Mouse (Mus musculus): ENCODE results near the gene Ly6g6f. TPM values are rescaled to one million over a fixed set of nuclear protein-coding genes. Genes with fewer than 3 reads are reported as not detected.

Ly6g6f gene
- polyA plus RNA-seq (2012; ENCODE audit: insufficient read depth, low replicate concordance) = 517 and 745 TPM in 2 replicates

DNA sequence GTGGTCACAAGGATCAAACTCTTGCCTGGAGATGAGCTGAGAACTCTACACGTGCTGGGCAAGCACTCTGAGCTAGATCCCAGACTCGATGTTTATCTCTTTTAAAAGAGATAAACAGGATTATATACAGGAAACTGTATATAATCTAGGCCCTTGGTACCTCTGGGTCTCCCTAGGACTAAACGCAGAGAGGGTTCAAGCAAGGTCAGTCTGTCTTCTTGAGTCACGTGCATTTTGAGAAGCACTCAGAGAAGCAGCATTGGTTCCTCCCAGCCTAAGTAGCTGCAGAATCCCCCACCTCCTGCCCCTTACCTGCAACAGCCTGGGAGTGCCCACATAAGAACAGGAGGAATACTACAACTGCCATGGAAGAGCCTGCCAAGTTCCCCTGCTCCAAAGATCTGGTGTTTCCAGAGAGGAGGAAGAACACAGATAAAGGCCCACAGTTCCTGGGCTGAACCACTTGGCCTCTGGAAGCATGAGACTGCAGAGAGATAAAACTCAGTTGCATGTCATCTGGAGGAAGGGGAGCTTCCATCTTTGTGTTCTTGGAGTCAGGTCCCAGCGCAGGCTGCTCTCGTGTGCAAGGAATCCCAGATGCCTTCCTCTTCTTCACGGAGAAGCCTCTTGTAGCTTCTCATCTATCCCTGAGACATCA, at the start of gene Ly6g6f:
TSS of gene Ly6g6f (minus strand) at position 403 of the 658 bp plus-strand sequence.
- no peak for TF ChIP-seq FLI1 (IDR thresholded peaks at IDR 0.05; ENCODE audit: low read length)
- 0 out of 3 replicates have a peak, but pooled peaks have one; percentile 10 for TF ChIP-seq GATA1 (IDR thresholded peaks at IDR 0.05; ENCODE audit: borderline replicate concordance, low read length)
- Histone ChIP-seq H3K36me3 (replicated peaks; ENCODE audit: low read length) (peaks cover 39% of the 10 kb centered on the region), H3K4me3 (replicated peaks) (peak within 1 kb of the TSS; percentile 93), H3K4me1 (peaks cover 78% of the 10 kb centered on the region), H3K27me3 (replicated peaks) (no peaks in the 10 kb centered on the region), H3K9me3 (no peaks in the 10 kb centered on the region)

DNA sequence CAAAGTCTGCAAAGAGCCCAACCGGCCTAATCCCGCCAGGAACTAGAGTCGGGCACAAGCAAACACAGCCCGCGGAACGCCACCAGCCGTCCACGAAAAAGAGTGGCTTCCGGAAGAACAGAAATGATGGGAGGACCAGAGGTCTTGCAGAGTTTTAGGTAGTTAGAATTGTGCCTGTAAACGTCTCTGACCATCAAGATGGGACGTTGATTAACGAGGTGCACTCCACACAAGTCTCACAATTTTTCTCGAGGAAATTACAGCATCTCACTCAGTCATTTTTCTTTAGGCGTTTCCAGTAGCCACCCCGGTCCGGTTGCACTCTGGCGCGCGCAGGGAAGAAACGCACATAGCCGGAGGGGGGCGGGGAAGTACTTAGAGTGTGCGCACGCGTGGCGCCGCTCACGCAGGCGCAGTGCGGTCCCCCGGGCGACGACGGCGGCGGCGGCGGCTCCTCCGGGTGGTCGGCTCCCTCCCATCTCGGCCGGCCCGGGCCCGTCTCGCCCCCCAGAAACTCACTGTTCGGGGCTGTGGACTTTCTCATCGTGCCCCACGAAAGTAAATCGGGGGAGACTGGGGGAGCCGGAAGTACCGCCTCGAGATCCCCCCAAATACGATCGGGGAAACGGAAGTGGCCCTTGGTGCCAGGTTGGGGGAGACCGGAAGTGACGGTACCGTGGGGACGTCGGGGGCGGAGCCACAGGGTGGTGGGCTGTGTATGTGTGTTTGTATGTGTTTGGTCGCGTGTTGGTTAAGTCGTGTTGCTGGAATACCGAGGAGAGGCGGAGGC, 49.6 kb upstream of the Ly6g6f start, which contains the start of gene Bag6:
TSS of gene Bag6 (plus strand) at position 378 of the 790 bp plus-strand sequence.
- Histone ChIP-seq H3K27me3 (replicated peaks) (no peaks in the 10 kb centered on the region), H3K4me1 (peaks cover 60% of the 10 kb centered on the region), H3K9me3 (no peaks in the 10 kb centered on the region), H3K36me3 (replicated peaks; ENCODE audit: low read length) (peaks cover 41% of the 10 kb centered on the region), H3K4me3 (replicated peaks) (peak within 1 kb of the TSS; percentile 93)
- TF ChIP-seq GATA1 (IDR thresholded peaks at IDR 0.05; ENCODE audit: borderline replicate concordance, low read length) = no peak
- peak; percentile 94; the same call in 1 of the 2 replicates for TF ChIP-seq FLI1 (IDR thresholded peaks at IDR 0.05; ENCODE audit: low read length)

DNA sequence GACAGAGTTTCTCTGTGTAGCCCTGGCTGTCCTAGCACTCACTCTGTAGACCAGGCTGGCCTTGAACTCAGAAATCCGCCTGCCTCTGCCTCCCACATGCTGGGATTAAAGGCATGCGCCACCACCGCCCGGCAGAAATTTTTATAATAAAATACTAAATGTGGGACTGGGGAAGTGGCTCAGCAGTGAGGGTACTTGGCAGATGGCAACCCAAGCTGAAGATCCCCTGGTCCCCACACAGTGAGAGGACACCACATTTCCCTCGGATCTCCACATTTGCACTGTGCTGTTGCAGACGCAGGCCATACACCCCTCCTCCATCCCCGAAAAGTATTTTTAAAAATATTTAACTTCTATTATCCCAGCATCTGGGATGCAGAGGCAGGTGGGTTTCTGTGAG, 48.1 kb upstream of the Ly6g6f start:
- Histone ChIP-seq H3K4me3 (replicated peaks) (no peak overlapping the region), H3K9me3 (no peaks in the 10 kb centered on the region), H3K36me3 (replicated peaks; ENCODE audit: low read length) (peaks cover 37% of the 10 kb centered on the region), H3K4me1 (peaks cover 58% of the 10 kb centered on the region), H3K27me3 (replicated peaks) (no peaks in the 10 kb centered on the region)
- TF ChIP-seq GATA1 (IDR thresholded peaks at IDR 0.05; ENCODE audit: borderline replicate concordance, low read length) (no peak), FLI1 (IDR thresholded peaks at IDR 0.05; ENCODE audit: low read length) (no peak)

DNA sequence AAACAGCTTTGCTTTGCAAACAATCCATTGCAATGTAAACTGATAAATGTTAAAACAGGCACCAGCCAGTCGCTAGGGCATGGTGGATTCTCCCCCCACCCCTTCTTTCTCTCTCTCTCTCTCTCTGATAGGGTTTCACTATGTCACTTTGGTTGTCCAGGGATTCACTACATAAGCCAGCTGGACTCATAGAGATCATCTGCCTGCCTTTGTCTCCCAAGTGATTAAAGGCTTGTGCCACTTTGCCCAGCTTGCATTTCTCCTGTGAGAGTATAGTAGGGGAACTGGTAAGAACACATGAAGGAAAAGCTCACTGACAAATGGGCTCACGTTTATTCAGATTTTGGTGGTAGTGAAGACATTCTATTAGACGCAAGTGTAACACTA, 46.8 kb upstream of the Ly6g6f start:
- H3K4me3 ChIP-seq (replicated peaks) = no peak overlapping the region
- H3K36me3 ChIP-seq (replicated peaks; ENCODE audit: low read length) = peaks cover 36% of the 10 kb centered on the region
- H3K9me3 ChIP-seq = no peaks in the 10 kb centered on the region
- H3K4me1 ChIP-seq = peaks cover 56% of the 10 kb centered on the region
- TF ChIP-seq GATA1 (IDR thresholded peaks at IDR 0.05; ENCODE audit: borderline replicate concordance, low read length) (no peak), FLI1 (IDR thresholded peaks at IDR 0.05; ENCODE audit: low read length) (no peak)
- H3K27me3 ChIP-seq (replicated peaks) = no peaks in the 10 kb centered on the region

DNA sequence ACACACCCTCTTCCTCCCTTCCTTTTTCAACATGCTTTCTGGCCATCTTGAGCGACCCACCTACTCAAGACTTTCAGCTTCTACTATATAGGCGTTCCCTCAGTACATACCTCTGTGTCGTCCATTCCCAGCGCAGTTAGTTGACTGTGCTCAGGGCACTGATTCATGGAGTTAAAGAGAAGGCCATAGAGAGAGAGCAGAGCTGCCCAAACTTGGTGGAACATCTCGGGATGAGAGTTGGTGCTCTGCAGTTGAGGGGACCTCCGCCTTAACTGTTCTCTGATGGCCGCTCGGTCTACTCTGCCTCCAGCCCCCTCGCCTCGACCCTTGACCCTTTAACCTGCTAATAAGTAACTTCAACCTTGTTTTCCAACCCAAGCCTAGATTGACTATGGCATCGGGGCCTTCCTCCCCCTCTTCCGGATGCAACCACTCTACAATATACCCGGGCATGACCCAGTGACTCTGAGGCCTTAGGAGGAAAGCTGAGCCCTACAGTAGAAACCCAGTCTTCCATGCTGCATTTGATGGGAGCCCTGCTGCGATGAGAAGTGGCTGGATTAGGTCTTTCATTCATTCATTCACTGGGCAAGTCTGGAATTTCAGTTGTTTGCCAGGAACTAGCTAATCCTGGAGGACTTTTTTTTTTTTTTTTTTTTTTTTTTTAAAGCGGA, 46.2 kb upstream of the Ly6g6f start, which contains the start of gene Apom:
TSS of gene Apom (minus strand) at position 551 of the 674 bp plus-strand sequence.
- peaks cover 37% of the 10 kb centered on the region for H3K36me3 ChIP-seq (replicated peaks; ENCODE audit: low read length)
- H3K4me1 ChIP-seq = peaks cover 56% of the 10 kb centered on the region
- no peaks in the 10 kb centered on the region for H3K9me3 ChIP-seq
- TF ChIP-seq GATA1 (IDR thresholded peaks at IDR 0.05; ENCODE audit: borderline replicate concordance, low read length) (no peak), FLI1 (IDR thresholded peaks at IDR 0.05; ENCODE audit: low read length) (no peak)
- H3K27me3 ChIP-seq (replicated peaks) = no peaks in the 10 kb centered on the region
- peak within 1 kb of the TSS; percentile 53 for H3K4me3 ChIP-seq (replicated peaks)

DNA sequence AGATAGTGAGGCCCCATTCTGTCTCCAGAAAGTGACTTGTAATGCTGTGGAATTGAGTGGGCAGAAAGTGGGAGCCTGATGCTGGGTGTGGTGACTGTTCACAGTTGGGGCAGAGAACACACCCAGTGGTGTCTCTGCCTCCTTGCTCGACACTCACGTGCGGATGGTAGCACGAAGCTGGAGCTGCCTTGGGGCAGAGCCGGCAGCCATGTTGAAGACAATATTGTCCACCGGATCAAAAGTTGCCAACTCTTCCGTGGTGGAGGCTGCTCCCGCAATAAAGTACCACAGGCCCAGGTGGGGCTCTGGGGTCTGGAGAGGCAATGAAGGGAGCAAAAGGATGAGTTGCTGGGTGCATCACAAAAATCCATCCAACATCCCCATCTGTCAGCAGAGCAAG, 45.6 kb upstream of the Ly6g6f start:
- H3K4me3 ChIP-seq (replicated peaks) = peak overlapping the region; percentile 53
- peaks cover 37% of the 10 kb centered on the region for H3K36me3 ChIP-seq (replicated peaks; ENCODE audit: low read length)
- no peaks in the 10 kb centered on the region for H3K9me3 ChIP-seq
- peaks cover 56% of the 10 kb centered on the region for H3K4me1 ChIP-seq
- H3K27me3 ChIP-seq (replicated peaks) = no peaks in the 10 kb centered on the region
- TF ChIP-seq FLI1 (IDR thresholded peaks at IDR 0.05; ENCODE audit: low read length) (no peak), GATA1 (IDR thresholded peaks at IDR 0.05; ENCODE audit: borderline replicate concordance, low read length) (no peak)

DNA sequence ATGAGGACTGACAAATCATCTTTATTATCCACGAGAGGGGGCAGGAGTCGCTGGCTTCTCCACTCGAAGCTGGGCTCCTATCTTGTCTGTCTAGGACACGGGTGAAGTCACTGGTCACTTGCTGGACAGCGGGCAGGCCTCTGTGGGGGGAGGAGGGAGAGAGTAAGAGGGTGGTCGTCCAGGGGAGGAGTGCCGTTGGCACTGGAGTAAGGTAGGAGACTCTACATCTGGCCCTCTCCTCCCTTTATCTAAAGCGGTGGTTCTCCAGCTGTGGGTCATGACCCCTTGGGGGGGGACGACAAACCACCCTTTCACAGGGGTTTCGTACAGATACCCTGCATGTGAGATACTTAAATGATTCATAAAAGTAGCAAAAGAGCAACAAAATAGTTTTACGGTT, 43.6 kb upstream of the Ly6g6f start:
- Histone ChIP-seq H3K9me3 (no peaks in the 10 kb centered on the region), H3K27me3 (replicated peaks) (no peaks in the 10 kb centered on the region), H3K4me3 (replicated peaks) (no peak overlapping the region), H3K4me1 (peaks cover 71% of the 10 kb centered on the region), H3K36me3 (replicated peaks; ENCODE audit: low read length) (peaks cover 48% of the 10 kb centered on the region)
- TF ChIP-seq GATA1 (IDR thresholded peaks at IDR 0.05; ENCODE audit: borderline replicate concordance, low read length) = no peak
- TF ChIP-seq FLI1 (IDR thresholded peaks at IDR 0.05; ENCODE audit: low read length) = no peak

DNA sequence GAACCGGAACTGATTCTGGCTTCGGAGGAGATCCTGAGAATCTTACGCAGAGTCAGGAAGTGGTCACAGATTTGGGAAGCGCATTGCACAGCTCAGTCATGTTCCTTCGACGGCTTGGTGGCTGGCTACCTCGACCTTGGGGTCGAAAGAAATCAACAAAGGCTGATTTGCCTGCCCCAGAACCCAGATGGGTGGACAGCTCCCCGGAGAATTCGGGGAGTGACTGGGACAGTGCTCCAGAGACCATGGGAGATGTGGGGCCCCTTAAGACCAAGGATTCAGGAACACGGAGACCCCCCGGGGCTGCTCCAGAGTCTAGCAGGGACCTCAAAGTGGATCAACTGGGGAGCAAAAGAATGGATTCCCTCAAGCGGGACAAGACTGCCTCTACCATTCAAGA, 41.6 kb upstream of the Ly6g6f start:
- Histone ChIP-seq H3K4me3 (replicated peaks) (peak overlapping the region; percentile 96), H3K27me3 (replicated peaks) (no peaks in the 10 kb centered on the region), H3K4me1 (peaks cover 76% of the 10 kb centered on the region), H3K36me3 (replicated peaks; ENCODE audit: low read length) (peaks cover 59% of the 10 kb centered on the region), H3K9me3 (no peaks in the 10 kb centered on the region)
- TF ChIP-seq GATA1 (IDR thresholded peaks at IDR 0.05; ENCODE audit: borderline replicate concordance, low read length) (no peak), FLI1 (IDR thresholded peaks at IDR 0.05; ENCODE audit: low read length) (no peak)

DNA sequence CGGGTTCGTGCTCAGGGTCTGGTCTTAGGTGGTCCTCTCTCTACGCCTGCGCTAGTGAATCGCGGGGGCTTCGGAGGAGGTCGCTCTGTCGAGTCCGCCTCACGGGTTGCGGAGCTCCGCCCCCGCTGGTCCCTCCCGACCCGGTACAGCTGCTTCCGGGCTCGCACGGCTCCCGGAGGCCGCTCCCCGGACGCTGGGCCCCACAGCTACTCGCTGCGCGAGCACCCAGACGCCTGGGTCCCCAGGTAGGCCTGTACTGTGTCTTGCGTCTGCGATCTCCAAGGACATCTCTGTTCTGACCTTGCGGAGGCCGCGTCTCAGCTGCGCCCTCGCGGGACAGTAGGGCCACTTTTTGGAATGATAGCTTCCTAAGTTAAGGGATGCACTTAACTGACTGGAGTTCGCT, 40.8 kb upstream of the Ly6g6f start, which contains the start of gene D17H6S53E:
TSS of gene D17H6S53E (plus strand) at position 168 of the 406 bp plus-strand sequence.
- H3K36me3 ChIP-seq (replicated peaks; ENCODE audit: low read length) = peaks cover 56% of the 10 kb centered on the region
- H3K4me1 ChIP-seq = peaks cover 74% of the 10 kb centered on the region
- H3K4me3 ChIP-seq (replicated peaks) = peak within 1 kb of the TSS; percentile 96
- no peaks in the 10 kb centered on the region for H3K27me3 ChIP-seq (replicated peaks)
- TF ChIP-seq GATA1 (IDR thresholded peaks at IDR 0.05; ENCODE audit: borderline replicate concordance, low read length) (no peak), FLI1 (IDR thresholded peaks at IDR 0.05; ENCODE audit: low read length) (no peak; the same call in 1 of the 2 replicates)
- no peaks in the 10 kb centered on the region for H3K9me3 ChIP-seq

Data from megakaryocyte, embryonic 14.5 days (primary cell).